Mouse (Mus musculus): ENCODE measurements around the gene Kat2a. TPM values are rescaled to one million over a fixed set of nuclear protein-coding genes. Genes with fewer than 3 reads are reported as not detected.

The Kat2a gene
- polyA plus RNA-seq, 1 experiment from 2014 or later: 60.1 TPM

DNA sequence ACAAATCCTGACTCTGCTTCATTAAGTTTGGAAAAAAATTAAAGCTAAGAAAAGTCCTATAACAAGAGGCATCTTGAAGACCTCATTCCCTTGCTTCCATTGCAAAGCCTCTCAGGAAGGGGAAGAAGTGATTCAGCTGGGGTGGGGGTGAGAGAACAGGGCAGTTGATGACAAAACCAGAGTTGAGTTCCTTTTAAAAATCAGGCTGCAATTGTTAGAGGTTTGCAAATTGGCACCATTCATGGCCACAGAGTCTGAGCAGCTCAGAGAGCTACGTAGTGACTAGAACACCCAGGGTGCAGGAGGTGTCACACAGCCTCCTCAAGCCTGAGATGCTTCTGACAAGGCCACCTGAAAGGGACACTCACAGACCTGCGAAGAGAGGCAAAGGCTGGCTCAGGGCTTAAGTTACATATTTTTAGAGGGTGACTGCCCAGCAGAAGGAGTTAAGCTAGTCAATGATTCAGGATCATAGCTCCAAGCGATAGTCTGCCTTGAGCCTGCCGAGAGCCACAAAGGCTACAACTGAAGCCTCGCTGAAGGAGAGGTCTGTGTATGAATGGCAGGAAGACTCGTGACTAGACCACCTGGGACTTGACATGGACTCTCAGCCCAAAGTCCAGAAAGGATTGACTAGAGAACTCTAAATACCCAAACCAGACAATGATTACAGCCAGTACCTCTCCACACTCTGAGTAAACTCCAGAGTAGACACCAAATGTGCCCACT lies 18.4 kb upstream of the Kat2a start:
- 90% methylated on average over 6 of the region's 6 CpGs for WGBS
- no peak overlapping the region for H3K4me3 ChIP-seq (ENCODE audit: low read depth, low read length)
- ATAC-seq (ENCODE audit: insufficient number of reproducible peaks, low FRiP score, low TSS enrichment, low read depth): no peak
- H3K4me1 ChIP-seq (ENCODE audit: control insufficient read depth, insufficient read depth, low read length): no peaks in the 10 kb centered on the region
- no peaks in the 10 kb centered on the region; the same call in 1 of the 2 replicates for H3K36me3 ChIP-seq (ENCODE audit: control insufficient read depth, insufficient read depth, low read length)
- no peak overlapping the region for H3K9ac ChIP-seq (ENCODE audit: low read length)
- H3K9me3 ChIP-seq (ENCODE audit: control insufficient read depth, low read length): no peaks in the 10 kb centered on the region
- no peak overlapping the region for H3K27ac ChIP-seq (replicated peaks; ENCODE audit: low read depth, low read length)
- no peak for DNase-seq (ENCODE audit: low spot score)
- no peaks in the 10 kb centered on the region for H3K27me3 ChIP-seq (ENCODE audit: control insufficient read depth, insufficient read depth, low read length)
- no peak overlapping the region for H3K4me2 ChIP-seq (ENCODE audit: low read depth, severe bottlenecking)

DNA sequence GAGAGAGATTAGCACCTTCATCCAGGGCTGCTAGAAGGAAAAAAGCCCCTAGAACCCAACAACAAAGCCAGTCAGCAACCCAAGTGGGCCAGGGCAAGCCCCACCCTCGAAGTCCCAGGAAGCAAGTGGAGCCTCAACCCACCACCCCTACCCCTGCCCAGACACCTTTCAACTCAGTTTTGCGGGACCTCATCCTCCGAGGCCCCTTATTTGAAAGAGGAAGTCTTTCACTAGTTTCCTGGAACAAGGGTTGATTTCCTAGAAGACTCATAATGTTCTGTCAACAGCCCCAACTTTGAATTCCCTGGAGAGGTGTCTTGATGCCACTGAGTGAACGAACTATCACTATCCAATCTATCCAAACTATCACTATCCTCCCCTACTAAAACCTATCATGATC lies 17.7 kb upstream of the Kat2a start:
- Histone ChIP-seq H3K9ac (ENCODE audit: low read length) (no peak overlapping the region), H3K27me3 (ENCODE audit: control insufficient read depth, insufficient read depth, low read length) (no peaks in the 10 kb centered on the region), H3K4me1 (ENCODE audit: control insufficient read depth, insufficient read depth, low read length) (peaks cover 3% of the 10 kb centered on the region; the same call in 1 of the 2 replicates), H3K4me2 (ENCODE audit: low read depth, severe bottlenecking) (no peak overlapping the region), H3K9me3 (ENCODE audit: control insufficient read depth, low read length) (no peaks in the 10 kb centered on the region), H3K4me3 (ENCODE audit: low read depth, low read length) (no peak overlapping the region), H3K27ac (replicated peaks; ENCODE audit: low read depth, low read length) (no peak overlapping the region), H3K36me3 (ENCODE audit: control insufficient read depth, insufficient read depth, low read length) (no peaks in the 10 kb centered on the region; the same call in 1 of the 2 replicates)
- no peak for ATAC-seq (ENCODE audit: insufficient number of reproducible peaks, low FRiP score, low TSS enrichment, low read depth)
- WGBS: 91% methylated on average over 4 of the region's 4 CpGs
- DNase-seq (ENCODE audit: low spot score): no peak

DNA sequence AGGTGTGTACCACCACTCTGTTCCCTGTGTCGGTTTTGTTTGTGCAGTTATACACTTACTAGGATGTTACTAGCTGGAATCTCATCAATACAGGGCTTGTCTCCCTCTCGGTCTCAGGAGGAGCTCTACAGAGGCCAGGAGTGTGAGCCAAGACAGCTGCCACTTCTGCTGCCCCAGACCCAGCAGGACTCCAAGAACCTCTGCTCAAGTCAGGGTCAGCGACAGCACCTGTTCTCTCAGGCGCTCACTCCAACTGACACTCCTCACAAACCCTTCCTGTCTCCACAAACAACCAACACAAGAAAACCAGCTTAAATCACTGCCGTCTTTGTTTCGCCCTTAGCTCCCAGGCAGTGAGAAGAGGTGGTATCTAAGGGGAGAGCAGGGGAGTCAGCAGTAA lies 16.3 kb upstream of the Kat2a start:
- 86% methylated on average over 6 of the region's 6 CpGs for WGBS
- Histone ChIP-seq H3K36me3 (ENCODE audit: control insufficient read depth, insufficient read depth, low read length) (no peaks in the 10 kb centered on the region; the same call in 1 of the 2 replicates), H3K27ac (replicated peaks; ENCODE audit: low read depth, low read length) (no peak overlapping the region), H3K4me2 (ENCODE audit: low read depth, severe bottlenecking) (no peak overlapping the region), H3K9me3 (ENCODE audit: control insufficient read depth, low read length) (no peaks in the 10 kb centered on the region), H3K4me1 (ENCODE audit: control insufficient read depth, insufficient read depth, low read length) (peaks cover 7% of the 10 kb centered on the region; the same call in 1 of the 2 replicates), H3K4me3 (ENCODE audit: low read depth, low read length) (no peak overlapping the region), H3K27me3 (ENCODE audit: control insufficient read depth, insufficient read depth, low read length) (no peaks in the 10 kb centered on the region), H3K9ac (ENCODE audit: low read length) (no peak overlapping the region)
- ATAC-seq (ENCODE audit: insufficient number of reproducible peaks, low FRiP score, low TSS enrichment, low read depth): no peak
- DNase-seq (ENCODE audit: low spot score): no peak

GRCm38 (mm10) chr11:100727201-100727600 lies 14.9 kb upstream of the Kat2a start:
- H3K9me3 ChIP-seq (ENCODE audit: control insufficient read depth, low read length): no peaks in the 10 kb centered on the region
- H3K9ac ChIP-seq (ENCODE audit: low read length): no peak overlapping the region
- 89% methylated on average over 3 of the region's 3 CpGs for WGBS
- no peaks in the 10 kb centered on the region for H3K36me3 ChIP-seq (ENCODE audit: control insufficient read depth, insufficient read depth, low read length)
- no peak overlapping the region for H3K27ac ChIP-seq (replicated peaks; ENCODE audit: low read depth, low read length)
- no peak overlapping the region for H3K4me2 ChIP-seq (ENCODE audit: low read depth, severe bottlenecking)
- DNase-seq (ENCODE audit: low spot score) (no peak), ATAC-seq (ENCODE audit: insufficient number of reproducible peaks, low FRiP score, low TSS enrichment, low read depth) (no peak)
- H3K27me3 ChIP-seq (ENCODE audit: control insufficient read depth, insufficient read depth, low read length): no peaks in the 10 kb centered on the region
- no peak overlapping the region for H3K4me3 ChIP-seq (ENCODE audit: low read depth, low read length)
- H3K4me1 ChIP-seq (ENCODE audit: control insufficient read depth, insufficient read depth, low read length): peaks cover 7% of the 10 kb centered on the region; the same call in 1 of the 2 replicates

GRCm38 (mm10) chr11:100724919-100725512 lies 12.8 kb upstream of the Kat2a start:
- Histone ChIP-seq H3K9ac (ENCODE audit: low read length) (no peak overlapping the region; the same call in 1 of the 2 replicates), H3K4me3 (ENCODE audit: low read depth, low read length) (no peak overlapping the region), H3K4me1 (ENCODE audit: control insufficient read depth, insufficient read depth, low read length) (peaks cover 7% of the 10 kb centered on the region; the same call in 1 of the 2 replicates), H3K36me3 (ENCODE audit: control insufficient read depth, insufficient read depth, low read length) (no peaks in the 10 kb centered on the region), H3K27me3 (ENCODE audit: control insufficient read depth, insufficient read depth, low read length) (no peaks in the 10 kb centered on the region), H3K9me3 (ENCODE audit: control insufficient read depth, low read length) (no peaks in the 10 kb centered on the region), H3K4me2 (ENCODE audit: low read depth, severe bottlenecking) (no peak overlapping the region), H3K27ac (replicated peaks; ENCODE audit: low read depth, low read length) (no peak overlapping the region; the same call in 1 of the 2 replicates)
- no peak for ATAC-seq (ENCODE audit: insufficient number of reproducible peaks, low FRiP score, low TSS enrichment, low read depth)
- DNase-seq (ENCODE audit: low spot score): no peak
- WGBS: 34% methylated on average over 5 of the region's 5 CpGs

GRCm38 (mm10) chr11:100722493-100723028 lies 10.3 kb upstream of the Kat2a start:
- Histone ChIP-seq H3K36me3 (ENCODE audit: control insufficient read depth, insufficient read depth, low read length) (peaks cover 5% of the 10 kb centered on the region; the same call in 1 of the 2 replicates), H3K4me1 (ENCODE audit: control insufficient read depth, insufficient read depth, low read length) (peaks cover 7% of the 10 kb centered on the region; the same call in 1 of the 2 replicates), H3K9me3 (ENCODE audit: control insufficient read depth, low read length) (no peaks in the 10 kb centered on the region), H3K4me3 (ENCODE audit: low read depth, low read length) (no peak overlapping the region), H3K27ac (replicated peaks; ENCODE audit: low read depth, low read length) (no peak overlapping the region), H3K9ac (ENCODE audit: low read length) (no peak overlapping the region), H3K27me3 (ENCODE audit: control insufficient read depth, insufficient read depth, low read length) (no peaks in the 10 kb centered on the region), H3K4me2 (ENCODE audit: low read depth, severe bottlenecking) (no peak overlapping the region)
- no peak for ATAC-seq (ENCODE audit: insufficient number of reproducible peaks, low FRiP score, low TSS enrichment, low read depth)
- DNase-seq (ENCODE audit: low spot score): no peak
- 56% methylated on average over 2 of the region's 2 CpGs for WGBS

DNA sequence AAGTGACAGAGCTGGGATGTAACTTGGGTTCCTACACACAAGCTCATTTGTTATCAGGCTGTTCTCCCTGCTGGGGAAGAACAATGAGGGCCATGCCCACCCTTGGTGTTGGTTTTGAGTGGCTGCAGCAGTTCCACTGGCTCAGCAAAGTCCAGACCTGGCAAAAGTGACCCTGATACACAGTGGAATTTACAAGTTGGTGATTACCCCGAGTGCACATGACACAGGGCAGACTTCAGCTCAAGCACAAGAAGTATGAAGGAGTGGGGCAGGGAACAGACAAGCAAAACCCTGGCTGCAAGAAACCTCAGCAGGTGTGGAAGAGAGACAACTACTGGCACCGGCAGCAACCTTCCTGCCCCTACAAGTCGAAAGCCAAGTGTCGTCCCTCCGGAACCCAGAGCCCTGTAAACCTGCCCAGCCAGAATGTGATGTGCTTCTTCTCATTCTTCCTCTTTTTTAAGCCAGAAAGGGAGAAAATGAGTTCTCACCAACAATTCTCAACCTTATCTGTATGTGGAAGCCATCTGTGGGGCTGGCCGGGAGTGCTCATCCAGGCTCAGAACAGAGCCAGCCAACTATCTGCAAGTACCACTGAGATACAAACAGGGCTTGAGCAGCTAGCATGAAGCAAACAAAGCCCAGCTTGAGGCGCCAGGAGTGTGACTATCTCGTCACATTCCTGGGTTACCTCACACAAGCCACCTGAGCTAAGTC lies 9.7 kb upstream of the Kat2a start:
- DNase-seq (ENCODE audit: low spot score): no peak
- Histone ChIP-seq H3K4me2 (ENCODE audit: low read depth, severe bottlenecking) (no peak overlapping the region), H3K9ac (ENCODE audit: low read length) (no peak overlapping the region), H3K27me3 (ENCODE audit: control insufficient read depth, insufficient read depth, low read length) (no peaks in the 10 kb centered on the region), H3K36me3 (ENCODE audit: control insufficient read depth, insufficient read depth, low read length) (peaks cover 6% of the 10 kb centered on the region; the same call in 1 of the 2 replicates), H3K27ac (replicated peaks; ENCODE audit: low read depth, low read length) (no peak overlapping the region), H3K9me3 (ENCODE audit: control insufficient read depth, low read length) (no peaks in the 10 kb centered on the region), H3K4me3 (ENCODE audit: low read depth, low read length) (no peak overlapping the region), H3K4me1 (ENCODE audit: control insufficient read depth, insufficient read depth, low read length) (peaks cover 7% of the 10 kb centered on the region; the same call in 1 of the 2 replicates)
- 84% methylated on average over 8 of the region's 8 CpGs for WGBS
- ATAC-seq (ENCODE audit: insufficient number of reproducible peaks, low FRiP score, low TSS enrichment, low read depth): no peak

DNA sequence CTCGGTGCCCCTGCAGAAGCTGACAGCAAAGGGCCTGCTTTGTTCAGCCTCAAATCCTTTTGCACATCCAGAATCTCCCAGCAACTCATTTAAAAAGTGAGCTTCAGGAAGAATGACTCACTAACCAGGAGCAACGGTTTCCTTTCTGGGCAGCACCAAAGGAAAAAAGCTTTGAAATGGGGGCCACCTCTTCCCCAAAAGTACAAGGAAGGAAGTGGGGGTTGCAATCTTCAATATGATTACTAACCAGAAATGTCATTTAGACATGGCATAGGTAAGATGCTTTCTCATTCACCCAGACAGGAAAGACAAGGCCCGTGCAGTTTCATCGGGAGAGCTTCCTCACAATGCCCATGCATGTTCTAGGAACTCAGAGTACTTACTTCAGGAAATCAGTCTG lies 9.0 kb upstream of the Kat2a start:
- Histone ChIP-seq H3K36me3 (ENCODE audit: control insufficient read depth, insufficient read depth, low read length) (peaks cover 8% of the 10 kb centered on the region; the same call in 1 of the 2 replicates), H3K4me2 (ENCODE audit: low read depth, severe bottlenecking) (no peak overlapping the region), H3K27me3 (ENCODE audit: control insufficient read depth, insufficient read depth, low read length) (no peaks in the 10 kb centered on the region), H3K4me3 (ENCODE audit: low read depth, low read length) (no peak overlapping the region), H3K27ac (replicated peaks; ENCODE audit: low read depth, low read length) (no peak overlapping the region), H3K4me1 (ENCODE audit: control insufficient read depth, insufficient read depth, low read length) (peaks cover 7% of the 10 kb centered on the region; the same call in 1 of the 2 replicates), H3K9me3 (ENCODE audit: control insufficient read depth, low read length) (no peaks in the 10 kb centered on the region), H3K9ac (ENCODE audit: low read length) (no peak overlapping the region)
- 86% methylated on average over 4 of the region's 4 CpGs for WGBS
- DNase-seq (ENCODE audit: low spot score) (no peak), ATAC-seq (ENCODE audit: insufficient number of reproducible peaks, low FRiP score, low TSS enrichment, low read depth) (no peak)
